Mouse (Mus musculus) midbrain, embryonic 13.5 days (tissue): ENCODE results near the gene Dkkl1. TPM values are rescaled to one million over a fixed set of nuclear protein-coding genes. Genes with fewer than 3 reads are reported as not detected.
A peak's percentile ranks its signal among the peaks of the same experiment; 100 is the strongest.

Source experiments
- ATAC-seq: fragments of 200-750 bp; cut with Nextera tagmentation; 2 replicates; pipeline ENCODE4 v1.8.0; 2017; ENCODE audit warnings: mild to moderate bottlenecking, moderate TSS enrichment, moderate library complexity
- H3K27ac ChIP-seq: fragments of 300-500 bp; sonication (generic); 2 replicates; pipeline ENCODE4 v1.5.1; 2015; ENCODE audit warnings: inconsistent platforms, mild to moderate bottlenecking, moderate library complexity
- H3K27me3 ChIP-seq: fragments of 300-500 bp; sonication (generic); 2 replicates; pipeline ENCODE4 v1.6.1; 2015; ENCODE audit warnings: mild to moderate bottlenecking, inconsistent platforms
- H3K36me3 ChIP-seq: fragments of 300-500 bp; sonication (generic); 2 replicates; pipeline ENCODE4 v1.6.1; 2015; ENCODE audit warnings: mild to moderate bottlenecking, inconsistent platforms
- H3K4me1 ChIP-seq: fragments of 300-500 bp; sonication (generic); replicated peaks from 2 replicates; pipeline ENCODE4 v1.6.1; 2015; ENCODE audit warnings: inconsistent platforms
- H3K4me2 ChIP-seq: fragments of 300-500 bp; sonication (generic); replicated peaks from 2 replicates; pipeline ENCODE4 v1.6.1; 2015; ENCODE audit warnings: moderate library complexity, mild to moderate bottlenecking, inconsistent platforms
- H3K4me3 ChIP-seq: fragments of 300-500 bp; sonication (generic); replicated peaks from 2 replicates; pipeline ENCODE4 v1.5.1; 2015; ENCODE audit warnings: mild to moderate bottlenecking, inconsistent platforms
- H3K9ac ChIP-seq: fragments of 300-500 bp; sonication (generic); replicated peaks from 2 replicates; pipeline ENCODE4 v1.6.1; 2015; ENCODE audit warnings: mild to moderate bottlenecking, inconsistent platforms
- H3K9me3 ChIP-seq: fragments of 300-500 bp; sonication (generic); 2 replicates; pipeline ENCODE4 v1.6.1; 2016; ENCODE audit warnings: mild to moderate bottlenecking, inconsistent platforms
- WGBS: fragments of 180-500 bp; shearing (Covaris S2); methylation state at CpG from one replicate; pipeline ENCODE4 v1.1.7; 2015; 5-methylcytosine and 5-hydroxymethylcytosine counted together
- polyA plus RNA-seq: library from polyadenylated mRNA; unstranded; fragments of >200 nt; fragmentation: Nextera tagmentation; extraction: Ambion mirVana; gene quantifications from 2 replicates; pipeline ENCODE4 v1.2.1, GENCODE M21; 2015

Dkkl1 gene
- polyA plus RNA-seq, 1 experiment from 2014 or later, result 1.6 TPM

DNA sequence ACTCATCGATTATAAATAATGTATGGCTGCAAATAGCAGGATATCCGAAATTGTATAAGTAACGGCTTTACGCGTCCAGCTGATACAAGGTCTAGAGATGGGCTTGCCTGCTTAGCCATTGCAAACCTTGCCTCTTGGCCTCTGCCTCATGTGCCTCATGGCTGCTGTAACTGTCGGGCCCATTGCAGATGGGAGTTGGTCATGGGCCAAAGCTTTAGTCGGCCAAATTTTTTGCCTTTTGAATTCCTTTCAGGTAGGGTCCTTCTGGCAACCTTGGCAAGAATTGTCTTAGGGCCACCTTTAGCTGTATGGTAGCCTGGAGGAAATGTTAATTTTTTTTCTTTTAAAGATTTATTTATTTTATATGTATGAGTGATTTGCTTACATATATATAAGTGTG, 12.9 kb upstream of the Dkkl1 start:
- Histone ChIP-seq H3K4me1 (peaks cover 11% of the 10 kb centered on the region; the same call in 1 of the 2 replicates), H3K4me2 (no peak overlapping the region), H3K9ac (no peak overlapping the region), H3K9me3 (no peaks in the 10 kb centered on the region), H3K27ac (no peak overlapping the region), H3K4me3 (no peak overlapping the region), H3K27me3 (no peaks in the 10 kb centered on the region), H3K36me3 (peaks cover 73% of the 10 kb centered on the region)
- 96% methylated on average over 7 of the region's 7 CpGs for WGBS
- ATAC-seq, result no peak

- ATAC-seq, result no peak
- Histone ChIP-seq H3K9me3 (no peaks in the 10 kb centered on the region), H3K4me1 (peaks cover 39% of the 10 kb centered on the region), H3K36me3 (peaks cover 56% of the 10 kb centered on the region), H3K27me3 (no peaks in the 10 kb centered on the region), H3K4me3 (no peak overlapping the region), H3K27ac (no peak overlapping the region), H3K4me2 (no peak overlapping the region), H3K9ac (no peak overlapping the region)
- 86% methylated on average over 2 of the region's 2 CpGs for WGBS
Observed at GRCm38 (mm10) chr7:45221680-45222079, 9.7 kb upstream of the Dkkl1 start.

- peaks cover 22% of the 10 kb centered on the region for H3K36me3 ChIP-seq
- WGBS, result under 1% methylated on average over 13 of the region's 13 CpGs
- peaks cover 53% of the 10 kb centered on the region for H3K4me1 ChIP-seq
- ATAC-seq, result peak; percentile 82
- H3K4me3 ChIP-seq, result peak overlapping the region; percentile 59
- peak overlapping the region; percentile 69 for H3K4me2 ChIP-seq
- peak overlapping the region; percentile 92 for H3K27ac ChIP-seq
- H3K9me3 ChIP-seq, result no peaks in the 10 kb centered on the region
- peak overlapping the region; percentile 89 for H3K9ac ChIP-seq
- H3K27me3 ChIP-seq, result peaks cover 12% of the 10 kb centered on the region
Observed at GRCm38 (mm10) chr7:45216442-45217183, 4.7 kb upstream of the Dkkl1 start.

DNA sequence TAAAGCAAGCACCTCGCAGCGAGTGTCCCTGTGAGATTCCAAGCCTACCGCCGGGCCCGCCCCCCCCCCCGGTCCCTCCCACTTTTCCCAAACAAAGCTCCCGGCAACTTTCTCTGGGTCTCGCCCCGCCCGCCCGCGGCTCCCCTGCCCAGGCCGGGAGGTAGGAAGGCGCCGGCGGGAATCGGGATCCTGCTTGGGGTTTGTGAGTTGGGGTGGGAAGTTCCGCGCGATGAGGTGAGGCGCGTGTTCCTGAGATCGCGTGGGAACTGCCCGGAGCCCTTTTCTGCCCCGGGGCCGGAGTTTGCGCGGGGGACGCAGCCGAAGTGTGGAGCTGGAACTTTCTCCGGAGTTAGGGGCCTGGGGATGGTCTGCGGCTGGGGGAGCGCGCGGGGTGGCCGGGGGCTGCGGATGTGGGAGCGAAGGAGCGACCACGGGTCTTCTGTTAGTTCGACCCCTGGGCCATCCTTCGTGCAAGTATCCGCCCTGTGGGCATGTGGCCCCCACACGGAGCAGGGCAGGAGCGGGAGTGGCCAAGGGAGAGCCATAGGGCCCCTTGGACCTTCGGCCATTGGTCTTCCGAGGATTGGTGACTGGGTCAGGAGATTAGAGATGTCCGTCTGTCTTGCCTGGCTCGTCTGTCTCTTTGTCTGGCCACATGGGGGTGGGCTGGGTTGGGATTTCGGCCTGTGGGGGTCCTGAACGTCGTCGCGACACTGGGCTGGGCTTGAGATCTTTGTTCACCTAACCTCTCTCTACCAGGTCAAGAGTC, 3.9 kb upstream of the Dkkl1 start, which contains the start of gene Tead2:
Gene Tead2 (plus strand): TSS at position 81 of the 769 bp plus-strand sequence.
- Histone ChIP-seq H3K27me3 (peaks cover 19% of the 10 kb centered on the region), H3K9me3 (no peaks in the 10 kb centered on the region), H3K4me3 (peak within 1 kb of the TSS; percentile 59), H3K4me2 (peak within 1 kb of the TSS; percentile 69), H3K4me1 (peaks cover 50% of the 10 kb centered on the region), H3K36me3 (peaks cover 21% of the 10 kb centered on the region), H3K27ac (peak within 1 kb of the TSS; percentile 92), H3K9ac (peak within 1 kb of the TSS; percentile 89)
- WGBS, result under 1% methylated on average over 55 of the region's 55 CpGs
- peak; percentile 54 for ATAC-seq

- no peaks in the 10 kb centered on the region for H3K9me3 ChIP-seq
- no peak overlapping the region for H3K9ac ChIP-seq
- 0 out of 2 replicates have a peak, but pooled peaks cover 1% of the 10 kb centered on the region for H3K36me3 ChIP-seq
- peaks cover 30% of the 10 kb centered on the region for H3K27me3 ChIP-seq
- no peak for ATAC-seq
- H3K4me1 ChIP-seq, result peaks cover 32% of the 10 kb centered on the region
- 72% methylated on average over 5 of the region's 5 CpGs for WGBS
- no peak overlapping the region for H3K4me2 ChIP-seq
- no peak overlapping the region for H3K4me3 ChIP-seq
- no peak overlapping the region for H3K27ac ChIP-seq
Observed at GRCm38 (mm10) chr7:45213708-45214107, 1.8 kb upstream of the Dkkl1 start.

DNA sequence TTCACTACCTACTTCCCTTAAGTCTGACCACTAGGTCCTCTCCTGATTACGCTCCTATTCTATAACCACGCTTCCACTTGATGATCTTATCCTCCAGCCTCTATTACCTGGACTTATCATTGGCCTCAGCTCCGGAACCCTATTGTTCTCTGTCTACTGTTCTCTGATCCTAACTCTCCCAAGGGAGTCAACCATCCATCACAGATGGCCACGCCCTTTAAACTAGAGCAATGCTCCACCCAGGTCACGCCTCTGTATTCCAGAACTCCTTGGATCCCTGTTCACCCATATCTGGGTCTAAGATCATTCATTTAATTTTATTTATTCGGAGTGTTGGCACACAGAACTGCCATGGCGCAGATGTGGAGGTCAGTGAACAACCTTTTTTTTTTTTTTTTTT, 409 bp upstream of the Dkkl1 start:
- Histone ChIP-seq H3K4me2 (no peak overlapping the region), H3K27ac (no peak overlapping the region)
- WGBS, result 77% methylated on average over 7 of the region's 7 CpGs

GRCm38 (mm10) chr7:45211070-45211469, 877 bp downstream of the Dkkl1 start:
- H3K9ac ChIP-seq, result no peak overlapping the region
- no peak for ATAC-seq
- H3K27ac ChIP-seq, result no peak overlapping the region
- H3K36me3 ChIP-seq, result no peaks in the 10 kb centered on the region
- no peak overlapping the region; the same call in 1 of the 2 replicates for H3K4me2 ChIP-seq
- no peaks in the 10 kb centered on the region for H3K9me3 ChIP-seq
- H3K4me1 ChIP-seq, result peaks cover 8% of the 10 kb centered on the region
- WGBS, result 83% methylated on average over 10 of the region's 10 CpGs
- H3K27me3 ChIP-seq, result peaks cover 33% of the 10 kb centered on the region
- H3K4me3 ChIP-seq, result no peak overlapping the region

More for the DNA sequence above, 409 bp upstream of the Dkkl1 start:
- no peak for ATAC-seq
- Histone ChIP-seq H3K4me1 (peaks cover 21% of the 10 kb centered on the region), H3K9ac (no peak overlapping the region), H3K36me3 (no peaks in the 10 kb centered on the region), H3K27me3 (peaks cover 33% of the 10 kb centered on the region), H3K9me3 (no peaks in the 10 kb centered on the region), H3K4me3 (no peak overlapping the region)

- no peak overlapping the region for H3K4me3 ChIP-seq
- WGBS, result 82% methylated on average over 6 of the region's 6 CpGs
- no peaks in the 10 kb centered on the region for H3K9me3 ChIP-seq
- H3K27ac ChIP-seq, result no peak overlapping the region
- H3K36me3 ChIP-seq, result no peaks in the 10 kb centered on the region
- H3K27me3 ChIP-seq, result peaks cover 36% of the 10 kb centered on the region
- no peak overlapping the region for H3K9ac ChIP-seq
- no peak overlapping the region for H3K4me2 ChIP-seq
- ATAC-seq, result no peak
- H3K4me1 ChIP-seq, result 0 out of 2 replicates have a peak, but pooled peaks cover 3% of the 10 kb centered on the region
Observed at GRCm38 (mm10) chr7:45208260-45208659, 3.7 kb downstream of the Dkkl1 start.

DNA sequence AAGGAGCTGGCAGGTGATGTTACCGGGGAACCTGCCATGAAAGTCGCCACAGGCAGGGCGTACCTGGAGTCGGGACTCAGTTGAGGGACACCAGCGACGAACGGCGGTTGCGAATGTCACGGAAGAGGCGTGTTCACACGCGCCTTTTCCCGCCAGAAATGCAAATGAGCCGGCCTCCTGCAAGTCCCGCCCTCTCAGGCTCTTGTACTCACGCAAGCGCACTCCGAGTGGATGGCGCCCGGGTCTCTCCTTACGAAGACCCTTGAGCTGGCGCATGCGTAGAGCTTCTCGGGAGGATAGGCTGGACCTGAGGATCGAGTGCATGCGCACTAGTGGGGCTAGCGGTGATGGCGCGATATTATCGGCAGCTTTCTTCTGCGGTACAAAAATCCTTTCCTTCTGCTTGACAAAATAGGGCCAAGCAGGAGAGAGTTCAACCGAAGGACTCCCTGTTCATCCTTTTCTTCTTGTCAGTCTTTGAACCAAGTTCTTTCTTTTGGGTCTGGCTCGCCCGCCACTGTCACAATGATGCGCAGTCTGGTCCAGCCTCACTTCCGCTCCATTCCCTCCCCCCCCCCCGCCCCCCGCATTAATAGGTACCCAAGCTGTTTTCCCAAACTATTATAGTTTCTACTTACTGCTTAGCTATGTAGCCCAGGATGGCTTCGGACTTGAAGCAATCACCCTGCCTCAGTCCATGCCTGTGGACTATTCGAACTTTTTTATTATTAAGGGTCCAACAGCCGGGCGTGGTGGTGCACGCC, 7.4 kb downstream of the Dkkl1 start, which contains the start of gene Ccdc155:
Gene Ccdc155 (minus strand): TSS at position 513 of the 764 bp plus-strand sequence.
- H3K36me3 ChIP-seq, result no peaks in the 10 kb centered on the region
- no peaks in the 10 kb centered on the region for H3K9me3 ChIP-seq
- peak within 1 kb of the TSS; percentile 70 for H3K9ac ChIP-seq
- peak within 1 kb of the TSS; percentile 48 for H3K4me3 ChIP-seq
- ATAC-seq, result peak; percentile 97
- WGBS, result 8% methylated on average over 44 of the region's 44 CpGs
- H3K4me1 ChIP-seq, result 0 out of 2 replicates have a peak, but pooled peaks cover 3% of the 10 kb centered on the region
- H3K27ac ChIP-seq, result peak within 1 kb of the TSS; percentile 83
- peaks cover 20% of the 10 kb centered on the region for H3K27me3 ChIP-seq
- H3K4me2 ChIP-seq, result peak within 1 kb of the TSS; percentile 57

GRCm38 (mm10) chr7:45202654-45203053, 9.3 kb downstream of the Dkkl1 start:
- WGBS, result 64% methylated on average over 10 of the region's 10 CpGs
- no peak overlapping the region for H3K4me2 ChIP-seq
- H3K27ac ChIP-seq, result no peak overlapping the region
- no peak overlapping the region for H3K9ac ChIP-seq
- no peak for ATAC-seq
- no peaks in the 10 kb centered on the region for H3K36me3 ChIP-seq
- H3K9me3 ChIP-seq, result no peaks in the 10 kb centered on the region
- peaks cover 10% of the 10 kb centered on the region; the same call in 1 of the 2 replicates for H3K4me1 ChIP-seq
- H3K4me3 ChIP-seq, result no peak overlapping the region
- peaks cover 19% of the 10 kb centered on the region for H3K27me3 ChIP-seq

DNA sequence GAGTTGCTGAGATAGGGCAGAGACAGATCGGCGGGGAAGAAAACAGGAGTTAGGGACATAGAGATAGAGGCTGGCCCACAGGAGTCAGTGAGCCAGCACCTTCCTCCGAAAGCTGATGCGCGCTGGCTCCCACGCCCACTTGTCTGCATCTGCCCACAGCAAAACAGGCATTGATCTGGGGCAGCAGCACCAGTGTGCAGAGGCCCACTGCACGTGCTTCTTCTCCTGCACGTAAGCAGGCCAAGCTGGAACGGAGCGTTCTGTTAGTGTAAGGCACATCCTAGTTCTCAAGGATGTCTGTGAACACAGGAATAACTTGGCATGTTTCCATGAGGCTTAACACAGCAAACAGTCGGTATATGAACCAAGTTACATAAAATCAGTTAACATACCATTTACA, 13.0 kb downstream of the Dkkl1 start:
- ATAC-seq, result no peak
- no peak overlapping the region for H3K4me3 ChIP-seq
- no peak overlapping the region for H3K27ac ChIP-seq
- H3K9me3 ChIP-seq, result no peaks in the 10 kb centered on the region
- H3K4me1 ChIP-seq, result peaks cover 13% of the 10 kb centered on the region; the same call in 1 of the 2 replicates
- H3K9ac ChIP-seq, result 0 out of 2 replicates have a peak overlapping the region, but pooled peaks have one; percentile 25
- peaks cover 20% of the 10 kb centered on the region for H3K27me3 ChIP-seq
- H3K36me3 ChIP-seq, result no peaks in the 10 kb centered on the region
- WGBS, result 89% methylated on average over 11 of the region's 11 CpGs
- H3K4me2 ChIP-seq, result no peak overlapping the region
